Mouse (Mus musculus): ENCODE results near the gene Gm1113.

Gene Gm1113

GRCm38 (mm10) chr9:35475394-35475793, 42.7 kb downstream of the Gm1113 start:
- DNase-seq (ENCODE audit: low spot score): no peak

DNA sequence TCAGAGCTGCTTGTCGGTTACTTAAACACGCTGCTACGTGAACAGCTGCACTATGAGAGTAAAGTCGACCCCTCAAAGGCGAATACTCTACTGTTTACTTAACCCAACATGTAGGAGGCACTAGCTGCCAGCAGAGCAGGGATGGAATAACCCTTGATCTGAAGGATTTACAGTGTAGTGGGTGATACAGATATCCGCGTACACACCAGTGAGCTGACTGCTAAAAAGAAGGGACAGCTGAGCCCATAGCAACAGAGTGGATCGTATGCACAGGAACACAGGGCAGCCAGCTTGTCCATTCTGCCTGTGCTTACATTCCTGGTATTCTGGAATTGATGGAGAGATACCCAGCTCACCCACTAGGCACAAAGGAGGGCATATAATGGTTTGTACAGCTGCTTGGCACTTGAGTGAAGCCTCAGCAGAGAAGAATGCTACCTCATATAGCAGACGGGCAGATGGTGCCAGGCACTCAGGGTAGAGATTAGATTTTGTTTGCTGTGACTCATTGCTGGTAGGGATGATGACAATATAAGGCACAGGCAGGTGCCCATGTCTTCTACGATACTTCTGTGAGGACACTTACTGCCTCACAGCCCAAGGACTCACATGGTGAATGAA, 43.9 kb downstream of the Gm1113 start:
- DNase-seq (ENCODE audit: low spot score): no peak

DNA sequence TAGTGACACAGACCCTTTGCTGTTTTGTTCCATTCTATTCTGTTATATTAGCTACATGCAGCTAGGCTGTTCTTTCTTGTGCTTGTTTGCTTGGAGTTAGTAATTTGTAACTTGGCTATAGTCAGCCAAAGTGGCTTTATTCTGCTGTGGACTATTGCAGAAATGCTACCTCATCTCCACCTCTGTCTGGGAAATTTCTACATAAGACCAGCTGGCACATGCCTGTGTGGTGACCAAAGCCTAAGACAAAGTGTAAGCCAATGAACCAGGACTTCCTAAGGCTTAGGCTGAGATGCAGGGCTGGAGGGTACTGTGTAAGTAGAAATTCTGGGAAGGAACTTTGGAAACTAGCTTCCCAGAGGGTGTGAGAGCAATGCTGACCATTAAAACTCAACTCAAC, 49.2 kb downstream of the Gm1113 start:
- no peak for DNase-seq (ENCODE audit: low spot score)

DNA sequence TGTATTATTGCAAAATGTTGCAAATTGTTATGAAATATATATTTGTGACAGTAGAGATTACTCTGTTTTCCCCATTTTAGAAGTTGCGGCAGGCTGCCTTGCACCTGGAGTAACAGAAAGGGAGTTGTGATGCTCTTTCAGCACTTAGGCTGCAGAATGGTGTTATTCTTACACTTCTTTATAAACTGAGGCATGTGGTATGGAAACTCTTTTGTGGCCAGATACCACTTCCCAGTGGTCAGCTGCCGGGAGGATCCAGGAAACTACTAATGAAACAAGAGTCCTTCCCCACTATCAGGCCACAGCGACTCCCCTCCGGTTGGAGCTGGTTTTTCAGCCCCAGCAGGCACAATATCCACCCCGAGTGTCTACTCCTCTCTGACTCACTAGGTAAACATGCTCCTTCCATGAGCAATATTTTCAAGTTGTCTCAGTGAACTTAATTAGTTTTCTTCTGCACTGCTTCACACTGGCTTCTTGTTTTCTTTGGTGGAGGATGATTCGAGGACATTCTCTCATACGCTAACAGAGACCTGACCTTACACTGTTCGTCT, 50.7 kb downstream of the Gm1113 start:
- DNase-seq (ENCODE audit: low spot score): no peak

- no peak for DNase-seq (ENCODE audit: low spot score)
Observed at GRCm38 (mm10) chr9:35459594-35459993, 58.5 kb downstream of the Gm1113 start.
